Mouse (Mus musculus): ENCODE measurements around the gene Mef2d. TPM values are rescaled to one million over a fixed set of nuclear protein-coding genes. Genes with fewer than 3 reads are reported as not detected.

The Mef2d gene
- polyA plus RNA-seq, 1 experiment from 2014 or later: 22.5 TPM

- WGBS: 66% methylated on average over 3 of the region's 3 CpGs
- ATAC-seq: no peak
- Histone ChIP-seq H3K4me3 (ENCODE audit: low read depth, low read length) (no peak overlapping the region), H3K4me1 (ENCODE audit: control insufficient read depth, insufficient read depth, low read length) (no peaks in the 10 kb centered on the region), H3K27me3 (ENCODE audit: control insufficient read depth, insufficient read depth, low read depth, low read length) (no peaks in the 10 kb centered on the region), H3K4me2 (ENCODE audit: low read length) (no peak overlapping the region), H3K9ac (ENCODE audit: low read depth, low read length) (no peak overlapping the region), H3K9me3 (replicated peaks; ENCODE audit: control insufficient read depth, low read length, poor library complexity, severe bottlenecking) (no peaks in the 10 kb centered on the region), H3K36me3 (ENCODE audit: control insufficient read depth, insufficient read depth, low read length) (peaks cover 52% of the 10 kb centered on the region), H3K27ac (ENCODE audit: low read length) (no peak overlapping the region)
Measured at GRCm38 (mm10) chr3:88163847-88164246, 21.7 kb downstream of the Mef2d start.

DNA sequence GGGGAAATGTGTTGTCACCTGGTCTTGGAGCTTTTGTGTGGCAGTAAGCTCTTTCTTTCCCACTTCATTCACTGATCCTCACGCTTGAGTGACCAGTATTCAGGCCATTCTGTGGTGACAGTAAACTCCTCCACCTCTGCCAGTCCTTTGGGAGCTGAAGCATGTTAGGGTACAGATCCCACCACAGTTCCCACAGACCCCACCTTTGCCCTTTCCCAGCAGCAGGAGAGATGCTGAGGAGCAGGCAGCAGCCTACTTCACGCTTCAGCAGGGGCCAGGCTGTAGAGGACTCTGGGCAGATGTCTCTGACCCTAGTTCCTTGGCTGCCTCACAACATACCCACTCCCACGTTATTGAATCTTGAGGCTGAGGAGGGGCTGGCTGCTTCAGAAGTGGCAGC is 22.1 kb downstream of the Mef2d start:
- Histone ChIP-seq H3K9ac (ENCODE audit: low read depth, low read length) (no peak overlapping the region), H3K36me3 (ENCODE audit: control insufficient read depth, insufficient read depth, low read length) (peaks cover 52% of the 10 kb centered on the region), H3K27me3 (ENCODE audit: control insufficient read depth, insufficient read depth, low read depth, low read length) (no peaks in the 10 kb centered on the region), H3K4me1 (ENCODE audit: control insufficient read depth, insufficient read depth, low read length) (no peaks in the 10 kb centered on the region), H3K4me2 (ENCODE audit: low read length) (no peak overlapping the region), H3K4me3 (ENCODE audit: low read depth, low read length) (no peak overlapping the region), H3K9me3 (replicated peaks; ENCODE audit: control insufficient read depth, low read length, poor library complexity, severe bottlenecking) (no peaks in the 10 kb centered on the region), H3K27ac (ENCODE audit: low read length) (no peak overlapping the region)
- WGBS: 47% methylated on average over 3 of the region's 3 CpGs
- no peak for ATAC-seq

GRCm38 (mm10) chr3:88166056-88166455 is 23.9 kb downstream of the Mef2d start:
- Histone ChIP-seq H3K27me3 (ENCODE audit: control insufficient read depth, insufficient read depth, low read depth, low read length) (no peaks in the 10 kb centered on the region), H3K36me3 (ENCODE audit: control insufficient read depth, insufficient read depth, low read length) (peaks cover 56% of the 10 kb centered on the region), H3K27ac (ENCODE audit: low read length) (no peak overlapping the region), H3K4me1 (ENCODE audit: control insufficient read depth, insufficient read depth, low read length) (no peaks in the 10 kb centered on the region), H3K9ac (ENCODE audit: low read depth, low read length) (no peak overlapping the region), H3K4me2 (ENCODE audit: low read length) (no peak overlapping the region), H3K4me3 (ENCODE audit: low read depth, low read length) (no peak overlapping the region), H3K9me3 (replicated peaks; ENCODE audit: control insufficient read depth, low read length, poor library complexity, severe bottlenecking) (no peaks in the 10 kb centered on the region)
- WGBS: 94% methylated on average over 5 of the region's 5 CpGs
- ATAC-seq: no peak

GRCm38 (mm10) chr3:88170361-88170760 is 28.2 kb downstream of the Mef2d start:
- peaks cover 37% of the 10 kb centered on the region for H3K36me3 ChIP-seq (ENCODE audit: control insufficient read depth, insufficient read depth, low read length)
- no peak overlapping the region for H3K9ac ChIP-seq (ENCODE audit: low read depth, low read length)
- no peak for ATAC-seq

DNA sequence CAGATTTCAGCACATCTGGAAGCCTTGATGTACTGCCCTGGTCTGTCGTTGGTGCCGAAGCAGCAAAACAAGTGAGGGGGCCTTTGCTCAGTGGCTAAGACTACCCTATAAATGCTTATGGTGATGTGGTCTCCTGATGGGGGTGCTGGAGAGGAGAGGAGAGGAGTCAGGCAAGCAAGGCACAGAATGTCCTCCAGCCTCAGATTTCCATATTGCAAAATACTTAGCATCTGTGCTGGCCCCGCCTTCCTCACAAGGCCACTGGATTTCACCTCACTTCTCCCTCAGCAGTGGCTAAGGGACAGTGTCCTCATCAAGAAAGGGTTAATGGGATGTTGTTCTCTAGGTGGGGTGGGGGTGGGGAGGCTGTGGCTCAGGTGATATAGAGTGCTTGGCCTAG is 30.3 kb downstream of the Mef2d start:
- Histone ChIP-seq H3K4me2 (ENCODE audit: low read length) (no peak overlapping the region), H3K9ac (ENCODE audit: low read depth, low read length) (no peak overlapping the region), H3K4me3 (ENCODE audit: low read depth, low read length) (no peak overlapping the region), H3K9me3 (replicated peaks; ENCODE audit: control insufficient read depth, low read length, poor library complexity, severe bottlenecking) (no peaks in the 10 kb centered on the region), H3K36me3 (ENCODE audit: control insufficient read depth, insufficient read depth, low read length) (peaks cover 26% of the 10 kb centered on the region), H3K27me3 (ENCODE audit: control insufficient read depth, insufficient read depth, low read depth, low read length) (no peaks in the 10 kb centered on the region), H3K4me1 (ENCODE audit: control insufficient read depth, insufficient read depth, low read length) (peaks cover 6% of the 10 kb centered on the region), H3K27ac (ENCODE audit: low read length) (no peak overlapping the region)
- ATAC-seq: no peak
- 96% methylated on average over 3 of the region's 3 CpGs for WGBS

More at GRCm38 (mm10) chr3:88170361-88170760, 28.2 kb downstream of the Mef2d start:
- no peaks in the 10 kb centered on the region for H3K9me3 ChIP-seq (replicated peaks; ENCODE audit: control insufficient read depth, low read length, poor library complexity, severe bottlenecking)
- H3K4me3 ChIP-seq (ENCODE audit: low read depth, low read length): no peak overlapping the region
- H3K4me1 ChIP-seq (ENCODE audit: control insufficient read depth, insufficient read depth, low read length): no peaks in the 10 kb centered on the region
- no peak overlapping the region for H3K4me2 ChIP-seq (ENCODE audit: low read length)
- WGBS: 85% methylated on average over 5 of the region's 5 CpGs
- no peak overlapping the region for H3K27ac ChIP-seq (ENCODE audit: low read length)
- H3K27me3 ChIP-seq (ENCODE audit: control insufficient read depth, insufficient read depth, low read depth, low read length): no peaks in the 10 kb centered on the region

DNA sequence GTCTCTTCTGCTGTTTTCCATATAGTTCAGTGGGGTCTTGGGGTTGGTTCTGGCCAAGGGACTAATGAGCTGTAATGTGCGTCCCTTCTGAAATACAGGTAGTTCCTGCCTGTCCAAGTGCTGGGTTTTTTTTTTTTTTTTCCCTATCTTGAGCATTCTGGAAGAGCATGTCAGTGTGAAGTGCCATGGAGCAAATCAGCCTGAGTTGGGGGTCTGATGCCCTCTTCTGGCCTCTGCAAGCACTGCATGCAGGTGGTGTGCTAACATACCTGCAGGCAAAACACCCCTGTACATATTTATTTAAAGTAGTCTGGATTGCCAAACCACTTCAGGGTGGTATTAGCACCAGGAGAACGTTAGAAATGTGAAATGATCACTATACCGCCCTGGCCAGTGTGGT is 31.2 kb downstream of the Mef2d start:
- no peak overlapping the region for H3K9ac ChIP-seq (ENCODE audit: low read depth, low read length)
- no peak overlapping the region for H3K4me2 ChIP-seq (ENCODE audit: low read length)
- H3K36me3 ChIP-seq (ENCODE audit: control insufficient read depth, insufficient read depth, low read length): peaks cover 18% of the 10 kb centered on the region; the same call in 1 of the 2 replicates
- 45% methylated on average over 3 of the region's 3 CpGs for WGBS
- H3K27me3 ChIP-seq (ENCODE audit: control insufficient read depth, insufficient read depth, low read depth, low read length): no peaks in the 10 kb centered on the region
- H3K9me3 ChIP-seq (replicated peaks; ENCODE audit: control insufficient read depth, low read length, poor library complexity, severe bottlenecking): no peaks in the 10 kb centered on the region
- H3K4me3 ChIP-seq (ENCODE audit: low read depth, low read length): no peak overlapping the region
- no peak overlapping the region for H3K27ac ChIP-seq (ENCODE audit: low read length)
- peaks cover 6% of the 10 kb centered on the region for H3K4me1 ChIP-seq (ENCODE audit: control insufficient read depth, insufficient read depth, low read length)
- ATAC-seq: no peak

- Histone ChIP-seq H3K27me3 (ENCODE audit: control insufficient read depth, insufficient read depth, low read depth, low read length) (no peaks in the 10 kb centered on the region), H3K4me1 (ENCODE audit: control insufficient read depth, insufficient read depth, low read length) (peaks cover 6% of the 10 kb centered on the region), H3K9me3 (replicated peaks; ENCODE audit: control insufficient read depth, low read length, poor library complexity, severe bottlenecking) (no peaks in the 10 kb centered on the region), H3K4me3 (ENCODE audit: low read depth, low read length) (no peak overlapping the region), H3K9ac (ENCODE audit: low read depth, low read length) (no peak overlapping the region), H3K36me3 (ENCODE audit: control insufficient read depth, insufficient read depth, low read length) (peaks cover 9% of the 10 kb centered on the region; the same call in 1 of the 2 replicates), H3K27ac (ENCODE audit: low read length) (no peak overlapping the region), H3K4me2 (ENCODE audit: low read length) (no peak overlapping the region)
- no peak for ATAC-seq
- WGBS: 89% methylated on average over 2 of the region's 2 CpGs
Measured at GRCm38 (mm10) chr3:88174894-88175293, 32.7 kb downstream of the Mef2d start.

DNA sequence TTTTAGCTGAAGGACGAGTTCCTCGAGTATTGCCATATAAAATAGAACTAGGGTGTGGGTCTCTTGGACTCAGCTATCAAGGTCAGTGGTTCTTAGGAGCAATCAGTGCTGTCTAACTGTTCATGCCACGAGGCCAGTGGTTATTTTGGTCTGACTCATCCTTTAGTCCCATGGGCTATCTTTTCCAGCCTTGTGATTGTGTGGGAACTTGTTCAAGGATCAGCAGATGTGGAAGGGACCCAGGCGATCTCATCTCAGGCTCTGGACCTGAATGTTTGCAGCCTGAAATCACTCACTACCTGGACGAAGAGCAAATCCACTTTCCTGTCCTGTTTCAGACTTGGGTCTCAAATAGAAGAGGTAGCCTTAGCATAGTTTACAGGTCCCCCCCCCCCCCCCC is 34.9 kb downstream of the Mef2d start:
- Histone ChIP-seq H3K9ac (ENCODE audit: low read depth, low read length) (peak overlapping the region; percentile 89), H3K4me2 (ENCODE audit: low read length) (peak overlapping the region; percentile 75), H3K36me3 (ENCODE audit: control insufficient read depth, insufficient read depth, low read length) (no peaks in the 10 kb centered on the region), H3K4me1 (ENCODE audit: control insufficient read depth, insufficient read depth, low read length) (peaks cover 6% of the 10 kb centered on the region), H3K4me3 (ENCODE audit: low read depth, low read length) (peak overlapping the region; percentile 66), H3K27ac (ENCODE audit: low read length) (peak overlapping the region; percentile 100), H3K27me3 (ENCODE audit: control insufficient read depth, insufficient read depth, low read depth, low read length) (no peaks in the 10 kb centered on the region; the same call in 1 of the 2 replicates), H3K9me3 (replicated peaks; ENCODE audit: control insufficient read depth, low read length, poor library complexity, severe bottlenecking) (no peaks in the 10 kb centered on the region)
- ATAC-seq: no peak
- WGBS: 66% methylated on average over 5 of the region's 5 CpGs

DNA sequence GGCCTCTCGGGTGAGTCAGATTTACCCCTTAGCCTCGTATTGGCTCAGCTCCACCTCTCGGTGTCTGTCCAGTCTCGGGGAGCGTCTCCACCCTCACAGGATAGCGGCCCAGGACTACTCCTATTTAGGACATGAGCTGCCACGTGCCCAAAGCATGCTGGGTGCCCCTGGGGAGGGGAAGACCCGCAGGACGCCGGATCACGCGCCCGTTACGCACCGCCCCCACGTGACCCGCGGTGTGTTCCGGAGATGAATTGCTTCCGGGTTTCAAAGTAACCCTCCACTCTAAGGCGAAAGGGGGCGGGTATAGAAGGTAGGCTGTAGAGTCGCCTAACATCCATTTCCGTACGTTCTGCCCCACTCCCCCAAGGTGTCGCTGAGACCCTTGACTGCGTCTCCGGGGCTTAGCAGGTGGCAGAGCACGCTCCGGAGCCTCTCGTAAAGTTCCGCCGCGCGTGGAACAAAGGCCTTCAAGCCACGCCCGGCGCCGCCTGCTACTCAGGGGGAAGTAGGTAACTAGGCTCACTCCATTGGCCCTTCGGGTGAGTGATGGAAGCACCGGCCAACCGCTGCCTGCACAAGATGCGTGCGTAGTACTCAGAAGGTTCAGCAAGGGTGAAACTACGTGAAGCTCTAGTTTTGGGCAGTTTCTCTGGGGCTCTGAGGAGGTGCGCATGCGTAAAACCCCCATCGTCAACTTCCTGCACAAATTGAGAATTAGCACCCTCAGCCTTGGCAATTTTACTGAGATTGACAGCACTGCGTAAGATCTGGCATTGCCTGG is 35.6 kb downstream of the Mef2d start:
- Histone ChIP-seq H3K9ac (ENCODE audit: low read depth, low read length) (peak overlapping the region; percentile 89), H3K4me1 (ENCODE audit: control insufficient read depth, insufficient read depth, low read length) (peaks cover 6% of the 10 kb centered on the region), H3K4me3 (ENCODE audit: low read depth, low read length) (peak overlapping the region; percentile 66), H3K9me3 (replicated peaks; ENCODE audit: control insufficient read depth, low read length, poor library complexity, severe bottlenecking) (no peaks in the 10 kb centered on the region), H3K27ac (ENCODE audit: low read length) (peak overlapping the region; percentile 100), H3K36me3 (ENCODE audit: control insufficient read depth, insufficient read depth, low read length) (no peaks in the 10 kb centered on the region), H3K27me3 (ENCODE audit: control insufficient read depth, insufficient read depth, low read depth, low read length) (no peaks in the 10 kb centered on the region; the same call in 1 of the 2 replicates), H3K4me2 (ENCODE audit: low read length) (peak overlapping the region; percentile 75)
- peak; percentile 99 for ATAC-seq
- under 1% methylated on average over 49 of the region's 49 CpGs for WGBS
